Mouse (Mus musculus): ENCODE measurements around the gene Mast4. TPM values are rescaled to one million over a fixed set of nuclear protein-coding genes. Genes with fewer than 3 reads are reported as not detected.
A peak's percentile ranks its signal among the peaks of the same experiment; 100 is the strongest.

The Mast4 gene
- polyA plus RNA-seq, 1 experiment from 2014 or later, result 15.2 TPM

DNA sequence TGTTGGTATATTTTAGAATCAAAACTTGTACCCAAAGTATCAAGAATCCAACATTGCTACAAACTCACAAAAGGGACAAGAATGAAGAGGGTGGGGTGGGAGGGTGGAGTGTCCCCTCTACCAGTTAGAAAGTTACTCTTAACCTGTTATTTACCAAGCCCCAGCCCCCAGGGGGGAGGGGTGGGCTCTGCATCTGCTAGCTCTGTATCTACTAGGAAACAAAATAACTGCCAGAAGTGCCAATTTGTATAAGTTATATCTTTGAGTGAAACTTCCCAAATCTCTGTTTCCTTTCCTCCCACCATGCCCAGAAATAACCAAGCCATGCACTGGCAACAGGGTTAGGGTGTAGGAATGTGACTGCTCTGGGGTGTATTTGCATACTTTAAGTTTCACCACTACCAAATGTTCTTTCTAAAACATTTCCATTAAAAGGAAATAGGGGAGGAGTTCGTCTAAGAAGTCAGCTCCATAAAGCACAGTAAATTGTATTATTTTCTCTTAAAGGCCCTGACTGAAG is 130.9 kb downstream of the Mast4 start:
- no peak for ATAC-seq
- Histone ChIP-seq H3K9me3 (replicated peaks) (no peaks in the 10 kb centered on the region), H3K27ac (no peak overlapping the region), H3K4me1 (no peaks in the 10 kb centered on the region), H3K4me2 (no peak overlapping the region), H3K9ac (no peak overlapping the region), H3K4me3 (no peak overlapping the region), H3K27me3 (no peaks in the 10 kb centered on the region), H3K36me3 (ENCODE audit: poor library complexity, severe bottlenecking) (no peaks in the 10 kb centered on the region)
- WGBS, result 54% methylated on average over 1 of the region's 1 CpGs

DNA sequence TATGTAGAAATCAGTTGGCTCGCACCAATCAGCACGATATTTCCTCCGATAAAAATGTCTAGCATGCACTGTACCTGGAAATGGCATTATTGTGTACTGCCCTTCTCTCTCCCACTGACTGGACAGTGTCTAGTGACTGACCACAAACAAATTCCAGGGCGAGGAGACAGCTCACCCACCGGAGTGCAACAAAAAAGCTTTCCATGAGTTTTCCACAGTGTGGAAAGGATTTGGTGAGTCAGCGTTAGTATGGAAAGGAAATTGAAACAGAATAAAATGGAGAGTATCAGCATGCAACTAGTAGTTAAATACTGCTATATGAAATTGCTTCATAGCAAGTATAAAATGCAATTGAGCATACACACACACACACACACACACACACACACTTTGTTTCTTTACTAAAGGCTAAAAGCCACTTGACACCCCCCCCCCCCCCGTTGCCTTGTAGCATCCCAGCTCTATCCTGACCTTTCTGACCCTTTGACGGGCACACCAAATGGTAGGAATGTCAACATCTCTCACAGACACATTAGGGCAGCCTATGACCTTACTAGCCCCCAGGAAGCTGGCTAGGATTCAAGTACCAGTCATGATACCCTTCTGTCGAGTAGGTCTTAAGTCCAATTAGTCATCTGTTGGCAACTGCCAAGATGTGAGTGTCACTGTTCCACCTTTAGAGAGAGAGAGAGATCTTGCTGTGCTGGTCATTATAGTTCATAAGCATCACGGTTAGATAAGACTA is 133.1 kb downstream of the Mast4 start:
- no peak overlapping the region for H3K4me2 ChIP-seq
- no peaks in the 10 kb centered on the region for H3K9me3 ChIP-seq (replicated peaks)
- 81% methylated on average over 10 of the region's 10 CpGs for WGBS

DNA sequence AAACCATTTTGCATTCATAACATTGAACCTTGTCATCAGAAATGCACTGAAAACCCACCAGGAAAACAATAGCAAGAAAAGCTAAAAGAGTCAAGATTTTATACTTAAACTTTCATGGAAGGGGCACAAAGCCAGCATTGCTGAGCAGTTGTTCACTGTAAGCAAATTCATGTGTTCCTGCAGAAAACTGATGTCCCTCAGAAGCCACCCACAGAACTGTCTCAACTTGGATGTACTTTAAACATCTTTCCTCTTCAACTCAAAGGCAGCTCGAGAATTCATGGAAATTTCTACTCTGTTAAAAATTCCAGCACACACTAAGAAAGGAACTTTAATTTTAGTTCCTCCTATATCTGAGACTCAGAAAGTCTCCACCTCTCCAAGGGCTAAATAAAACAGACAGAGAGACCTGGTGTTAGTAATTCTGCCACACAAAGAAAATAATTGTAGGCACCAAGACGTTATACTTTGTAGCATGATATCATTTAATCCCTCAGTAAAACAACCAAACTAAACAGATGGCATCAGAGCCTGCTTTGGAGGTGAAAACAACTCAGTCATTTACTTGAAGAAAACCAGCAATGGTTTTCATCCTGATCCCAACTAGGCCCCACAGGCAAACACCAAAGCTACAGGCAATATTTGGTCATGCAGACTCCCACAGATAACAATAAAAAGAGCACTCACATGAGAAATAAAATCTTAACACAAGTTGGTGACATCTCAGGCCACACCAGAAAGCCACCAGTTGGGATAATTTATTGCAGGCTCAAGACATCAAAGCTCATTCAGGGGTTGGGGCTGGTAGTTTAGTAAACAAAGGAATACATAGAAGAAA is 134.3 kb downstream of the Mast4 start:
- no peaks in the 10 kb centered on the region for H3K9me3 ChIP-seq (replicated peaks)
- no peak overlapping the region for H3K27ac ChIP-seq
- no peak overlapping the region for H3K4me2 ChIP-seq
- ATAC-seq, result no peak
- no peak overlapping the region for H3K4me3 ChIP-seq
- 56% methylated on average over 2 of the region's 2 CpGs for WGBS
- H3K27me3 ChIP-seq, result no peaks in the 10 kb centered on the region
- no peaks in the 10 kb centered on the region for H3K4me1 ChIP-seq
- H3K36me3 ChIP-seq (ENCODE audit: poor library complexity, severe bottlenecking), result no peaks in the 10 kb centered on the region
- no peak overlapping the region for H3K9ac ChIP-seq

More for the DNA sequence above, 133.1 kb downstream of the Mast4 start:
- no peak for ATAC-seq
- H3K4me3 ChIP-seq, result no peak overlapping the region
- no peak overlapping the region for H3K9ac ChIP-seq
- no peaks in the 10 kb centered on the region for H3K27me3 ChIP-seq
- no peaks in the 10 kb centered on the region for H3K36me3 ChIP-seq (ENCODE audit: poor library complexity, severe bottlenecking)
- H3K4me1 ChIP-seq, result no peaks in the 10 kb centered on the region
- no peak overlapping the region for H3K27ac ChIP-seq

DNA sequence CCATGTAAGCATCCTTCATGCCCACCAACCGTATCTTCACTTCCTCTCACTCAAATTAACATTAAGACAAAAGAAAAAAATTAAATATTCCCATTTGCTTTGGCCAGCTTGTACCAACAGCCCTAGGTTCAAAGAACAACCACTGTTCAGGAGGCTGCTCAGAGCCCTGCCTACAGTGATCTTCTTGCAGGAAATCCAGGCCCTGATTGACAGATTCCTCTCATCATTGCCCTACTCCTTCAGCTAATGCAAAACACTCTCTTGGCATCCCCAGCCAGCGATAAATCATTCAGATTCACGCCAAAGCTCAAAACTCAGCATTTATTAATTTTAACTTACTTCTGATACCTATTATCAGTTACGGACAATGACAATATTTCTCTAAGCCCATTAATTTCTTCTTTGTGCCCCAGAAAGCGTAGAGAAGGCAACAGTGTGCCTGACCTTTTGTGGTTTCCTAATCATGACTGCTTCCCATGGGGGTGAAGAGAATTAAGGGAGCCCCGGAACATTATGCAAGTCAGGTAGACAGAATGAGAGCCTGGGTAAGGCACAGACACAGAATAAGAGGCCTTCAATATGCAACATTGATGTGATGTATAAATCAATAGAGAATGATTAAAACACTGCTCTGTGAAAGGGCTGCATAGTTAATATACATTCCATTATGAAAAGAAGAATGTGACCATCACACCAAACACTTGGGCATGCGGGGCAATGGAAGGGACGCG is 135.9 kb downstream of the Mast4 start:
- 82% methylated on average over 9 of the region's 9 CpGs for WGBS
- H3K4me2 ChIP-seq, result no peak overlapping the region
- H3K36me3 ChIP-seq (ENCODE audit: poor library complexity, severe bottlenecking), result no peaks in the 10 kb centered on the region
- no peak overlapping the region for H3K9ac ChIP-seq
- H3K27me3 ChIP-seq, result no peaks in the 10 kb centered on the region
- no peaks in the 10 kb centered on the region for H3K4me1 ChIP-seq
- no peak overlapping the region for H3K4me3 ChIP-seq
- ATAC-seq, result no peak
- H3K27ac ChIP-seq, result no peak overlapping the region
- H3K9me3 ChIP-seq (replicated peaks), result no peaks in the 10 kb centered on the region

DNA sequence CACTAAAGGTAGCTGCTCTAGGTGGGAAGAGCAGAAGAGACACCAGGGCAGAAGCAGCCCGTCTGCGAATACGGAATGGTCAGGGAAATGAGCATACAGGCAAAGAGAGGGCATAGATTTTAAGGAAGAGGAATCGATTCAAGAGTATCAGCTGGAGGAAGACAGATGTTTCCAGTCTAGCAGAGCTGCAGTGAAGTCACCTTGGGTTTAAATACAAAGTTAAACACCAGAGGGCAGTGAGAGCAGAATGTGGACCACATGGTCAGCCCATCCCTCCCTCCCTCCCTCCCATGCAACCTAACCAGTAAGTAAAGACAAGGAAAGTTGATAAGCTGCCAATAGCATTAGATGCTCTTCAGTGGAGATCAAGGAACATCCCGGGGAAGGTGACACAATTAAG is 138.0 kb downstream of the Mast4 start:
- Histone ChIP-seq H3K4me2 (no peak overlapping the region), H3K4me1 (no peaks in the 10 kb centered on the region), H3K9me3 (replicated peaks) (no peaks in the 10 kb centered on the region), H3K27ac (no peak overlapping the region), H3K27me3 (no peaks in the 10 kb centered on the region), H3K4me3 (no peak overlapping the region), H3K9ac (no peak overlapping the region), H3K36me3 (ENCODE audit: poor library complexity, severe bottlenecking) (no peaks in the 10 kb centered on the region)
- WGBS, result 85% methylated on average over 5 of the region's 5 CpGs
- no peak for ATAC-seq

DNA sequence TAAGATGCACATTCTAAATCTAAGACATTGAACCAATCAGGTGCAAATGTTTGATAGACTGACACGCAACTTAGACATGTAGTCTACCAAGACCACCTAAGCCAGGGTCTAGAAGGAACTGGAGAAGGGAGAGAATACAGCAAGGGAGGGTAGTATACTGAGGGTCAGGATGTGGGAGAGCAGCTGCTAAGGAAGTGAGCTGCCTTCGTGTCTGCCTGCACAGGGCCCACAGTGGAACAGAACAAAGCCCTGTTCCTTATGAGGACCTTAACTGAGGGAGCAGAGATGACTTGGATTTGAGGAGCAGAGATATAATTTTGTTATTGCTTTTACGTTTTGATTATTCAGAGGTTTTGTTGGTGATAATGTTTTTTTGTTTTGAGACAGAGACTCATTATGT is 138.4 kb downstream of the Mast4 start:
- no peaks in the 10 kb centered on the region for H3K27me3 ChIP-seq
- H3K4me2 ChIP-seq, result no peak overlapping the region
- 85% methylated on average over 3 of the region's 3 CpGs for WGBS
- ATAC-seq, result no peak
- no peaks in the 10 kb centered on the region for H3K9me3 ChIP-seq (replicated peaks)
- no peak overlapping the region for H3K27ac ChIP-seq
- no peaks in the 10 kb centered on the region for H3K4me1 ChIP-seq
- H3K9ac ChIP-seq, result no peak overlapping the region
- no peak overlapping the region for H3K4me3 ChIP-seq
- H3K36me3 ChIP-seq (ENCODE audit: poor library complexity, severe bottlenecking), result no peaks in the 10 kb centered on the region

DNA sequence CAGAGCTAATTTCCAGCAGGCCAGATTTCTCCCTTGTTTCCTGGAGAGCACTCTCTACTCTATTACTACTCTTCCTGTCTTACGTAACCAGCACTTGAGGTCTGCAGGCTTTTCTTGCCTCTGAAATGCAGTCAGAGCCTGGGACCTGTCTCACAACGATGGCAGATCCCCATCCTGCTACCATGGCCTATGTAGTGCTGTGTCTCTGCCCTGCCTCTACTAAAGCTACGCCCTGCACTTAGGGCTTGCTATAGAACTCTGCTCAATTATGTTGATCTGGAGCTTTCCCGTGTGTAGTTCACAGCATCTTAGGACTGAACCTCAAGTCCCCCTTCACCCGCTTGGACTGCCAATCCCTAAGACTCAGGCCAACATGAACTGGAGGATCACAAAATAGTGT is 150.7 kb downstream of the Mast4 start:
- Histone ChIP-seq H3K27me3 (no peaks in the 10 kb centered on the region), H3K4me1 (no peaks in the 10 kb centered on the region), H3K9ac (no peak overlapping the region), H3K4me2 (no peak overlapping the region), H3K27ac (no peak overlapping the region), H3K9me3 (replicated peaks) (no peaks in the 10 kb centered on the region; the same call in 1 of the 2 replicates), H3K36me3 (ENCODE audit: poor library complexity, severe bottlenecking) (no peaks in the 10 kb centered on the region), H3K4me3 (no peak overlapping the region)
- no peak for ATAC-seq
- 92% methylated on average over 5 of the region's 5 CpGs for WGBS

DNA sequence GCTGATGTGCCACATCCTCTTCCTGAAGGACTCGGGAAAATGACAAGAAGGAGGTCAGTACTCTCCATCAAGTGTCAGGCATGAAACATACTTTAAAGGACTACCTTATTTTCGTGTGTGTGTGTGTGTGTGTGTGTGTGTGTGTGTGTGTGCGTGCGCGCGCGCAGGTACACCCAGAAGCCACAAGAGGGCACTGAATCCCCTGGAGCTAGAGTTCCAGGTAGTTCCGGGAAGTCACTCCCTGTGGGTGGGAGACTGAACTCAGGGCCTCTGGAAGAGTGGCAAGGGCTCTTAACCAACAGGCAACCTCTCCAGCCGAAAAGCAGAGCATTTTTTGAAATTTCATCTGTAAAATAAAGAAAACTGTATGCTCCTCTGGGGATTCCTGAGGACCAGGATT is 152.5 kb downstream of the Mast4 start:
- ATAC-seq, result no peak
- Histone ChIP-seq H3K9ac (no peak overlapping the region), H3K4me2 (no peak overlapping the region), H3K4me3 (no peak overlapping the region), H3K36me3 (ENCODE audit: poor library complexity, severe bottlenecking) (no peaks in the 10 kb centered on the region), H3K9me3 (replicated peaks) (no peaks in the 10 kb centered on the region; the same call in 1 of the 2 replicates), H3K27ac (no peak overlapping the region), H3K4me1 (no peaks in the 10 kb centered on the region), H3K27me3 (no peaks in the 10 kb centered on the region)
- 95% methylated on average over 9 of the region's 9 CpGs for WGBS

DNA sequence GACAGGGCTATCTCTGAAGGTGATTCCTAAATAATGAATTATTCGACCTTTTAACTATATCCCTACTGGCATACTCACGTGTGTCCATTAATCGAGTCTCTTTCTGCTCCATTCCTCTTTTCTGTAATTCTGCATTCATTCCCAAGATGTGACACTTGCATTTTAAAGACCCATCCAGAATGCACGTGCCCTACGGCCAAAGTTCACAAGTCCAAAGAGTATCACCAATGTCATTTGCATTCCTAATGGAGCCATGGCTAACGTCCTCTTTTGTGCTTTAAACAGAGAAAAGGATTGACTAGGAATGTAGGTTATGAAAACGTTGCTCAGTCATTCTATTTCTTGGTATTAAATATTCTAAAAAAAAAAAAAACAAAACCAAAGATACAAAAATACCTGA is 157.4 kb downstream of the Mast4 start:
- H3K9me3 ChIP-seq (replicated peaks), result no peaks in the 10 kb centered on the region; the same call in 1 of the 2 replicates
- H3K4me3 ChIP-seq, result no peak overlapping the region
- no peaks in the 10 kb centered on the region for H3K4me1 ChIP-seq
- 66% methylated on average over 7 of the region's 7 CpGs for WGBS
- ATAC-seq, result no peak
- H3K27ac ChIP-seq, result no peak overlapping the region
- no peak overlapping the region for H3K4me2 ChIP-seq
- H3K36me3 ChIP-seq (ENCODE audit: poor library complexity, severe bottlenecking), result no peaks in the 10 kb centered on the region
- H3K9ac ChIP-seq, result no peak overlapping the region
- H3K27me3 ChIP-seq, result no peaks in the 10 kb centered on the region

DNA sequence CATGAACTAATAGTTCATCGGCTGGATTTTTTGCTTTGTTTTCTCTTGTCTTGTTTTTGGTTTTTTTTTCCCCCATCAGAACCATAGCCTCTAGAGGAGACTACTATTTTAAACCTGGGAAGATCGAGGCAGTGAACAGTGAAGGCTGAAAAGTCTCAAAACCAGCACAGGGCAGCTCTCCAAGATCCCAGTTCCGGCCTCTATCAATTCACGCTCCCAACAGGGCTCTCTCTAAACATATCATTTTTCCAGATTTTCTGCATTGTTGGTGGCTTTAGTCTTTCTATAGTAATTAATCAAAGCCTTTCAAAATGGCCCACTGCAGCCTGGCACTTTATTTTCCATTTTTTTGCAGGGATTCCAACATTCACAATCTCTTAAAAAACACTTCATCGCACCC is 159.9 kb downstream of the Mast4 start:
- Histone ChIP-seq H3K36me3 (ENCODE audit: poor library complexity, severe bottlenecking) (no peaks in the 10 kb centered on the region), H3K27me3 (no peaks in the 10 kb centered on the region), H3K9me3 (replicated peaks) (no peaks in the 10 kb centered on the region), H3K27ac (no peak overlapping the region), H3K4me3 (no peak overlapping the region), H3K4me1 (no peaks in the 10 kb centered on the region), H3K4me2 (no peak overlapping the region), H3K9ac (no peak overlapping the region)
- no peak for ATAC-seq
- 79% methylated on average over 5 of the region's 5 CpGs for WGBS

DNA sequence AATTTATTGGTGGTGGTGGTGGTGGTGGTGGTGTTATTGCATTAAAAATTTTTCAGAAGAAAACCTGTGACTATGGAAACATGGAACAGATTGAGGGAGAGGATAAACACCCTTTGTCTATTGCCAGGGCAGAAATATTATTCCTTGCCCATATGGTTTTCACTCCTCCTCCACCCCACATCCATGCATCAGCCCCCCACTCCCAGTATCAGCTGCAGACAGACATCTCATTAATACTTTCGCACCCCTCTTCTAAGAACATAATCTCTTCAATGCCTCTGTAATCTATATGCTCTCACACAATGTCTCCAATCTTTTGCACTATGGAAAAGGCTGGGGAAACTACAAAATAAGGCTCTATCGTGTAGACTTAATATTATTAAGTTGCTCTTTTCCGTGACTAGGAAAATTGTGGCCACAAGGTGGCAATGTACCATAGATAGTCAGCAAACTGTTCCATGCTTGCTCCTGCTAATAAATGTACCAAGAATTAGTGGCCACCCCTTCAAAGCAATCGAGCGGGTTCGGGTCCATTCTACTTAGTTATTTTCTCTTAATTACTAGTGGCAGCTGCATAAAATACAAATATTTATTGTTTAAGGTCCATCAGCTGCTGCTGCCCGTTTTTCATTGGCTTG is 160.6 kb downstream of the Mast4 start:
- no peaks in the 10 kb centered on the region for H3K9me3 ChIP-seq (replicated peaks)
- H3K9ac ChIP-seq, result no peak overlapping the region
- H3K4me3 ChIP-seq, result no peak overlapping the region
- H3K4me1 ChIP-seq, result no peaks in the 10 kb centered on the region
- no peaks in the 10 kb centered on the region for H3K36me3 ChIP-seq (ENCODE audit: poor library complexity, severe bottlenecking)
- no peak overlapping the region for H3K27ac ChIP-seq
- peak; percentile 78 for ATAC-seq
- H3K4me2 ChIP-seq, result no peak overlapping the region
- H3K27me3 ChIP-seq, result no peaks in the 10 kb centered on the region
- WGBS, result 23% methylated on average over 7 of the region's 7 CpGs
